ENCODE assay signal across 10 mouse cellular contexts in the genomic region with DNA sequence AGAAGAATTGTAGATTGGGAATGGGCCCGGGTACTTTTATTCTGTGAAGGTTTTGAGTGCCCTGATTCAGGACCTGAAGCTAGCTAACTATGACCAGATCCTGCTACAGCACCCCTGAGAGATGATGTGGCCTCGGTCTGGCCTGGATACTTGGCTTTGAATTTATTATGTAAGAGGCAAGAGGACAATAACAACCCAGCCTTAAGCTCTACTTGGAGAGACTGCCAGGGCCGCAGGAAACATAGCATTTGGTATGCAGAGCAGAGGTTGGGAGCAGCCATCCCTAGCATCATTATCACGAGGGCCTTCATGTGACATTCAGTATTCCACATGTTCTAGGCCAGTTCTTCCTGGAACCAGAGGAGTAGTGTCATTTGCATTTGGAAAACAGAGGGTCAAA.
DNase-seq lines count a peak whose midpoint lies in the region; ATAC-seq and TF ChIP-seq lines count a peak whose summit lies in the region.
"Had no signal": no experiment of that assay in that cellular context is flagged by ENCODE, and none has a peak within 500 bp of the region (broad histone marks: within the 10 kb centered on the region; RNA-seq: fewer than 3 reads in every experiment).

No protein-coding gene starts in this region.

- no peaks in the 10 kb centered on the region for H3K27me3 ChIP-seq in testis, adult 2 months (ENCODE audit: control insufficient read depth, insufficient read depth, low read length)
- H3K27me3 ChIP-seq in heart, embryonic 13.5 days (replicated peaks) = no peaks in the 10 kb centered on the region
- no peaks in the 10 kb centered on the region for H3K27me3 ChIP-seq in small intestine, adult 2 months (ENCODE audit: control insufficient read depth, insufficient read depth, low read length)
- no peaks in the 10 kb centered on the region for H3K27me3 ChIP-seq in thymus, adult 2 months (ENCODE audit: control insufficient read depth, insufficient read depth, low read length)

- no peaks in the 10 kb centered on the region for H3K4me1 ChIP-seq in testis, adult 2 months (ENCODE audit: control insufficient read depth, insufficient read depth, low read length)
- H3K4me1 ChIP-seq in heart, embryonic 13.5 days = peaks cover 14% of the 10 kb centered on the region
- H3K4me1 ChIP-seq in small intestine, adult 2 months (ENCODE audit: control insufficient read depth, insufficient read depth, insufficient read length, low read length) = no peaks in the 10 kb centered on the region
- H3K4me1 ChIP-seq in thymus, adult 2 months (replicated peaks; ENCODE audit: control insufficient read depth, insufficient read depth, low read length) = no peaks in the 10 kb centered on the region

- H3K4me3 ChIP-seq in testis, adult 2 months (ENCODE audit: control insufficient read depth, low read depth, low read length) = no peak overlapping the region
- H3K4me3 ChIP-seq in heart, embryonic 13.5 days = no peak overlapping the region
- H3K4me3 ChIP-seq in small intestine, adult 2 months (ENCODE audit: low read depth, low read length) = no peak overlapping the region
- H3K4me3 ChIP-seq in thymus, adult 2 months (ENCODE audit: control insufficient read depth, insufficient read depth, low read length) = no peak overlapping the region
- H3K4me3 ChIP-seq: myocyte had no signal

- no peak overlapping the region for H3K4me2 ChIP-seq in heart, embryonic 13.5 days

- DNase-seq in cerebellum, adult 11 months = peak; percentile 19
- DNase-seq in cerebellum, postnatal 10 days = no peak
- no peak for DNase-seq in testis, postnatal 10 days (ENCODE audit: low spot score)
- DNase-seq in left cerebral cortex, adult 11 months (ENCODE audit: low spot score) = no peak
- DNase-seq in thymus, adult 2 months = no peak

- no peaks in the 10 kb centered on the region for H3K9me3 ChIP-seq in heart, embryonic 13.5 days

- 0 out of 2 replicates have a peak overlapping the region, but pooled peaks have one; percentile 16 for H3K27ac ChIP-seq in testis, adult 2 months (ENCODE audit: control insufficient read depth, insufficient read depth, low read depth, low read length)
- peak overlapping the region; percentile 36; the same call in 1 of the 2 replicates for H3K27ac ChIP-seq in heart, embryonic 13.5 days (replicated peaks)
- H3K27ac ChIP-seq in small intestine, adult 2 months (ENCODE audit: insufficient read depth, low read depth, low read length) = peak overlapping the region; percentile 31; the same call in 1 of the 2 replicates
- no peak overlapping the region for H3K27ac ChIP-seq in thymus, adult 2 months (ENCODE audit: control insufficient read depth, insufficient read depth, low read length)

- TF ChIP-seq CTCF in testis, adult 2 months (IDR thresholded peaks at IDR 0.05; ENCODE audit: control insufficient read depth, insufficient read depth, insufficient replicate concordance, low read depth, low read length) = no peak
- no peak for TF ChIP-seq CTCF in small intestine, adult 2 months (IDR thresholded peaks at IDR 0.05; ENCODE audit: extremely low read depth, insufficient read length, insufficient replicate concordance, low read depth, low read length)
- TF ChIP-seq CTCF in thymus, adult 2 months (IDR thresholded peaks at IDR 0.05; ENCODE audit: borderline replicate concordance, control insufficient read depth, extremely low read depth, insufficient read depth, low read length, poor library complexity) = no peak

- ATAC-seq in heart, embryonic 13.5 days (ENCODE audit: extremely low read depth, insufficient number of reproducible peaks, low FRiP score, low TSS enrichment) = no peak
- ATAC-seq: intestine, embryonic 16.5 days had no signal

- no peak for TF ChIP-seq POLR2A in testis, adult 2 months (IDR thresholded peaks at IDR 0.05; ENCODE audit: control insufficient read depth, low read depth, low read length)
- no peak for TF ChIP-seq POLR2A in small intestine, adult 2 months (IDR thresholded peaks at IDR 0.05; ENCODE audit: low read depth, low read length)
- TF ChIP-seq POLR2A in thymus, adult 2 months (IDR thresholded peaks at IDR 0.05; ENCODE audit: control insufficient read depth, extremely low read depth, insufficient read depth, low read length, poor library complexity) = no peak

- H3K36me3 ChIP-seq in testis, adult 2 months (ENCODE audit: control insufficient read depth, insufficient read depth, low read length) = no peaks in the 10 kb centered on the region
- H3K36me3 ChIP-seq in heart, embryonic 13.5 days = no peaks in the 10 kb centered on the region
- H3K36me3 ChIP-seq in small intestine, adult 2 months (ENCODE audit: control insufficient read depth, insufficient read depth, low read length) = no peaks in the 10 kb centered on the region
- H3K36me3 ChIP-seq in thymus, adult 2 months (ENCODE audit: control insufficient read depth, insufficient read depth, low read length) = no peaks in the 10 kb centered on the region

- H3K9ac ChIP-seq in heart, embryonic 13.5 days = no peak overlapping the region

- WGBS in heart, embryonic 13.5 days = 77% methylated on average over 4 of the region's 4 CpGs
- WGBS in small intestine, adult 2 months = 73% methylated on average over 4 of the region's 4 CpGs
- WGBS in thymus, adult 2 months = 85% methylated on average over 4 of the region's 4 CpGs
